Comparison of ENCODE assay signal across 12 mouse cellular contexts in genomic region chr9:91587271-91587670, GRCm38 (mm10).
"Had no signal": no experiment of that assay in that cellular context is flagged by ENCODE, and none has a peak within 500 bp of the region (broad histone marks: within the 10 kb centered on the region; RNA-seq: fewer than 3 reads in every experiment).

No protein-coding gene starts in this region.

- ATAC-seq: liver, embryonic 12.5 days had no signal

- H3K27ac ChIP-seq: kidney, embryonic 15.5 days; left cerebral cortex, adult 2 months; limb, embryonic 15.5 days; liver, embryonic 12.5 days; midbrain, embryonic 12.5 days had no signal

- H3K36me3 ChIP-seq: kidney, embryonic 15.5 days; limb, embryonic 15.5 days; liver, embryonic 12.5 days; midbrain, embryonic 12.5 days had no signal

- DNase-seq: kidney, postnatal 14 days; lung, postnatal 10 days; lung, postnatal 4 days; right cerebral cortex, adult 18-20 months; right cerebral cortex, postnatal 25 days; thymus, postnatal 4 days had no signal

- H3K4me3 ChIP-seq: kidney, embryonic 15.5 days; left cerebral cortex, adult 2 months; limb, embryonic 15.5 days; liver, embryonic 12.5 days; midbrain, embryonic 12.5 days had no signal

- H3K27me3 ChIP-seq: kidney, embryonic 15.5 days; limb, embryonic 15.5 days; liver, embryonic 12.5 days; midbrain, embryonic 12.5 days had no signal

- H3K4me1 ChIP-seq: kidney, embryonic 15.5 days; limb, embryonic 15.5 days; liver, embryonic 12.5 days; midbrain, embryonic 12.5 days had no signal

- H3K9ac ChIP-seq: kidney, embryonic 15.5 days; limb, embryonic 15.5 days; liver, embryonic 12.5 days; lung, embryonic 14.5 days; midbrain, embryonic 12.5 days had no signal

- H3K9me3 ChIP-seq: kidney, embryonic 15.5 days; limb, embryonic 15.5 days; liver, embryonic 12.5 days; midbrain, embryonic 12.5 days had no signal

- H3K4me2 ChIP-seq: kidney, embryonic 15.5 days; limb, embryonic 15.5 days; liver, embryonic 12.5 days; lung, embryonic 14.5 days; midbrain, embryonic 12.5 days had no signal
